Mouse (Mus musculus): Measurements from ENCODE around the gene Slc25a45. TPM values are rescaled to one million over a fixed set of nuclear protein-coding genes. Genes with fewer than 3 reads are reported as not detected.
"Not testable (repeated sequence)": the region's sequence is repeated elsewhere in the genome, so short reads cannot be mapped to it uniquely, and the experiment has no call there.

Gene Slc25a45
- polyA plus RNA-seq, 1 experiment, result 8.7 TPM

DNA sequence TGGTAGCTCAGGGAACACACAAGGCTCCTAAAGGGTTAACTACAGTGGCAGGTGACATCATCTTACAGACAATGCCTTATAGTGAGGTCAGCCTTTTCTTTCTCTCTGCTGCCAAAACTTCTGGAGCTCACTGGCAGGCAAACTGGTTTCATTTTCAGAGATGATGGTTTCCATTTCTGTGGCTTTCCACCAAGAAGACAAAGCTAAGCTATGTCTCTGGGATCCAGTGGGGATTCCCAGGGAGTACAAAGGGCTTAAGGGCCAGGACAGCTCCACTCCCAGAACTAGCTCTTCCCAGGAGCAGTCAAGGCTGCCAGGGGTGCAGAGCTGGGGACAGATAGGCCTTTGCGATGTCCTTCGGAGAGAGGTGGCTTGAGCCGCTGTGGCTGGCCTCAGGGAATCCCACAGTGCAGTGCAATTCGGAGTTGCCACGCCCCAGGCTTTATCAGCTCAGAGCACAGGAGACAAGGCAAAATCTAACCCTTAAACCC, 26.1 kb upstream of the Slc25a45 start:
- no peak for DNase-seq (ENCODE audit: extremely low spot score in 1 of 2, low spot score in 1 of 2)

DNA sequence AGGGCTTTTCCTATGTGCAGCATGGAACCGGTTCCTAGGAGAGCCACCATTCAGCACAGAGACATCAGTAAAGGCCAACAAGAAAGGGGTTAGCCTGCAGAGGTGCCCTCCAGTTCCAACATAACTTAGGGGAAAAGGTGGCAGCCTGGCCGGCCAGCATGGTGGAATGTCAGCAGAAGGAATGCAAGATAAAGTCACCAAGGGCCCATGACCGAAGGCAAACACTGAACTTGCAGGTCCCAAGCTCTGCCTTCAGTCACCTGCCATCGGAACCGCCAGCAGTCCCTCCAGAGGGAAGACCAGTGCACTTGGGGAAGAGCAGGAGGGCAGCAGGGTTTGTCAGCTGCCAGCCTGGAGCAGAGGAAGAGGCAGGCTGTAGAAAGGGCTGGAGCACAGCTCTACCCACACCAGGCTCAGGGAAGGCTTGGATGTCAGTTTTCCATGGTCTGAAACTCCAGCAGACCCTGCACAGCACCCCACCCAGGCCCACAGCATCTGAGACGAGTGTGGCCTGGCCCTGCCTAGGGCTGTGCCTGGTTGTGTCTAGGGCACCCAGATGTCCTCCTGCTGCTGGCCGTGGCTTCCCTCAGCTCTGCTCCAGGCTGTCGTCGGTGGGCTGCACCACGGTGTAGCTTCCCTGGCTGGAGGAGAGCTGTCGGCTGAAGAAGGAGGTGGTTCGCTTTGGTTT, 25.4 kb upstream of the Slc25a45 start:
- no peak for DNase-seq (ENCODE audit: extremely low spot score in 1 of 2, low spot score in 1 of 2)

DNA sequence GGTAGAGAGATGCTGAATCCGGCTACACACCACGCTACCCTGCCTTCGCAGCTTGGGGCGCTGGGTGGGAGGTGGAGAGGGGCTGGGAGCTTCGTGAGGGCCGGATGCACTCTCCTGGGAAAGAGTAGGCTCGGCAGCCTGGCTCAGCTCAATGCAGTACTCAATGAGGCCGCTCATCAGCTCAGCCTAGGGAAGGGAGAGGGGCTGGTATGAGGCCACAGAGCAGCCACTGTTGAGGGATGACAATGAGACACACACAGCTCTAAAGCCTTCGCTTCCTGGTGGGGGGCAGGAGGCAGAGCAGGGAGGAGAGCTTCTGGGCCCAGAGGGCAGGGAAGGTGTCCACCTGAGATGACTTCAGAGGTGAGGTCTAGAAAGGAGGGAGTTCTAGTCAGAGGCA, 21.0 kb upstream of the Slc25a45 start:
- no peak for DNase-seq (ENCODE audit: extremely low spot score in 1 of 2, low spot score in 1 of 2)

DNA sequence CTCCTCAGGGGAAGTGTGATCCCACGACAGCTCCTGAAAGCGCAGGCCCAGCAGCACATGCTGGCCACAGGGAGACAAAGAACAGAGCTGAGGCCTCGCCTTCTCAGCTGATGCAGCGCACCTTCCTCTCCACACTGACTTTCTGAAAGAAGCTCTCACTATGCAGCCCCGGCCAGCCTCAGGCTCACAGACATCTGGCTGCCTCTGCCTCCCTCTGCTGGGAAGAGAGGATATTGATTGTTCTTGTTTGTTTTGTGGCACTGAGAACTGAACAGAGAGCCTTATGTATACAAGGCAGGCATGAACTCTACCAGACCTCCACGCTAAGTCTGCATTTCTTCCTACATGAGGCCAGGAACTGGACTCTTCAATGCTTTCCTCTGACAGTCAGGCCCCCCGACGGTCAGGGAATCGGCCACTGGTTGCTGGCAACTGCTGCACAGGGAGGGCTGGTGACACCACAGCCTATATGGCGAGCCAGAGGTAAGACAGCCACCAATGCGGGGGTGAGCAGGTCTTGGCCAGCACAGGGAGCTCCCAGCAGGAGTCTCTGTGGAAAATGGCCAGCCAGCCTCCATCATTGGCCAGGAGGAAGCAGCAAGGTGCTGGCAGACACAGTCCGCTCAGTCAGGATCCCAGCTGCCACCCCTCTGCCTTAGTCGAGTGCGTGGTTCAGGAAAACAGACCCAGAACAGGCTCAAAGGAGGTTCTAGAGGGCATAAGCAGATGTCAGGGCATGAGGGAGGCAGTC, 15.1 kb upstream of the Slc25a45 start:
- no peak for DNase-seq (ENCODE audit: extremely low spot score in 1 of 2, low spot score in 1 of 2)

DNA sequence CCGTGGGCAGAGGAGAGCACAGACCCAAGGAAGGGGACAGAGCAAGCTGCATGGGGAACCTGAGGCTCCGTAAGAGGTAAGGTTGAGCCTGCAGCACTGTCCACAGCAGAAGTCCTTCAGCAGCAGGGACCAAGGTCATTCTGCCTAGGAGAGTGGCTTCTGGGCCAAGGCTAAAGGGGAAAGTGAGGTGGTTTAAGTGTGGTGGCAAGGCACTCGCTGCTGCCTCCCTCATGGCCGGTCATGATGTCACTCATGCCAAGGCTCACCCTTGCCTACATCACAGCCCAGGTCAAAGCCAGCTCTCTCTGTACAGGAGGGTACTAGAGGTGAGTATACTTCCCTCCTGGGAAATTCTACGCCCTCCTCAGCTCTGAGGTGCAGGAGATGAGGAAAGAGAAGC, 13.8 kb upstream of the Slc25a45 start:
- no peak for DNase-seq (ENCODE audit: extremely low spot score in 1 of 2, low spot score in 1 of 2)

DNA sequence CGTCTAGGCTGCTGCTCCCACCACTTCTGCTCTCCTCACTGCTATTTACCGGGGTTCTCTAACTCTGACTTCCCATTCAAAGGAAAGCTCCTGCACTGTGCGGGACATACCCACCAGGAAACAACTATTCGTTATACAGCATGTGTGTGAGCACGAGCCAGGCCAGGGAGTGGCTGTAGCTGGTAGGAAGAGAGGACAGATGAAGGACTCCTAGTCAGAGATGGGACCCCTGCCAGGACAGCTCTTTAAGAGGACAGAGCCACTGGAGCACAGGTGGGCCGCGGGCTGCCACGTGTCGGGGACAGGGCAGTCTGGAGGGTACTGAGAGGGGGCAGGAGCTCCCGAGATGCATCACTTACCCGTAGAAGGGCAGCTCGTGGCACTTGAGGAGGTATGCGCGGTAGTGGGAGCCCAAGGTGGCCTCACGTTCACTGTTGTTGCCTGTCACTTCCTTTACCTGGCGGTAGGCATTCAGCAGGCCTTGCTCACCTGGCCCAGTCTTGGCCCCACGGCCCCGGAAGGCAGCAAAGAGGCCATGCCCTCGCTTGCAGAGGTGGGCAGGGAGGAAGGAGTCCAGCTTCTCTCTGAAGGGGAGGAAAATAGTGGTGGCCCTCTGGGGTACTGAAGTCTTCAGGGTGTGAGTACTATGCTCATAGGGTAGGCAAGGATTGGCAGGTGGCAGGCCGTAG, 12.8 kb upstream of the Slc25a45 start:
- no peak for DNase-seq (ENCODE audit: extremely low spot score in 1 of 2, low spot score in 1 of 2)

DNA sequence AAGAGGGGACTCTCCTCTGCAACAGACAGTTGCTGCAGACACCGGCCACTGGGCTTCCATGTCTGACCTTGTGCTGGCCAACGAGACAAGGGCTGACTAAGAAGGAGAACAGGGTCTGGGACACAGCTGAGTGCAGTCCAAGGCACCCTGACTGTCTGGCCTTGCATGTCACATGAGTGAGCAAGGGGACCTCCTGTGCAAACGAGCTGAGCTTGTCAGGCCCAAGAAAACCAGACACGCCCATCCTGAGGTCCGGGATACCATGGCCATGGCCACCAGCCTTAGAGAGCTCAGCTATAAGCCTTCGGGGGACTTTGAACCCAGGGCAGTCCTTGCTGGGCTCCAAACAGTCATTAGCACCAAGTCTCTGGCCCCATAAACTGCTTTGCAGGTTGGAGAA, 9.5 kb upstream of the Slc25a45 start:
- DNase-seq (ENCODE audit: extremely low spot score in 1 of 2, low spot score in 1 of 2), result no peak

DNA sequence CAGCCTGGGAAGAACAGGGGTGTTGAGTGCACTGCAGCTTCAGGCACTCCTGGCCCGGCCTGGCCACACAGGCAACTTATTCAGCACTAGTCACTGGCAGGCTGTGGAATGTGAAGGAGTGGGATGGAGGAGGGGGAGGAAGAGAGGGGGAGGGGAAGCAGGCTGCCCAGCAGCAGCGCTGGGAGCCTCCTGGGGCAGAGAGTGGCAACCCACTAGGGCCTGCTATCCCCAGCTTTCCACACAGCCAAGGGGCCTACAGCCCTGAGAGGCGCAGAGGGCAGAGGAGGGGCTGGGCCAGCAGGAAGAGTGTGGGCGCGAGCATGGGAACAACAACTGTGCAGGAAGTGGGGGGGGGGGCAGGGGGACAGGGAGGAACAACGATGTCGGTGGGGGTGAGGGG, 6.3 kb upstream of the Slc25a45 start:
- no peak for DNase-seq (ENCODE audit: extremely low spot score in 1 of 2, low spot score in 1 of 2)

DNA sequence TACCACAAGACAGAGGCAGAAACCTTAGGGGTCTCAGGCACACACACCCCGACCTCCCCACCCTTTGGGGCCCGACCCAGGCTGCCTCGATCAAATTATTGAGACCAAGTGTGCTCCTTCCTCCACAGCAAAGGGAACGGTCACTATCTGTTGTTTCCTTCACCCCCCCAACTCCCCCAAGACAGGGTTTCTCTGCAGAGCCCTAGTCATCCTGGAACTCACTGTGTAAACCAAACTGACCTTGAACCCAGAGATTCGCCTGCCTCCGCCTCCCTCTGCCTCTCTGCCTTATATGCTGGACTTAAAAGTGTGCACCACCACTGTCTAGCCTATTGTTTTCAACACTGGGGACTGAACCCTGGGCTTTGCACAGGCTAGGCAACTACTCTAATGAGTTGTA, 5.9 kb upstream of the Slc25a45 start:
- DNase-seq (ENCODE audit: extremely low spot score in 1 of 2, low spot score in 1 of 2), result no peak

DNA sequence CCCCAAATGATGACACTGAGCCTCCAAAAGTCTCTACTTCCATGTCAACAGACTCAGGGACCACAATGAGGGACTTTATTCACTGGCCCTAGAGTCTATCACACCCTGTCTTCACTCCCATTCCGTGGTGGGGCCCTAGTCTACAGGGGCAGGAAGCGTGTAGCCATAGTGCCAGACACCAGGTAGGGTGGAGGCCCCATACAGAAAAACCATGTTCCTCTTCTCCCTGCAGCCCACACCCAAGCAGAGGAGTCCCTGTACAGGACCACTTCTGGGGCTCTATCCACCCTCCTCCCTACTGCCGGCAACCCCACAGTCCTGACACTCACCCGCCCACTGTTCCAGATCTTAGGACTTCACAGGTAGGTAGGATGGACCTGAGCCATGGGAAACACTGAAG, 5.1 kb upstream of the Slc25a45 start:
- DNase-seq (ENCODE audit: extremely low spot score in 1 of 2, low spot score in 1 of 2), result no peak

DNA sequence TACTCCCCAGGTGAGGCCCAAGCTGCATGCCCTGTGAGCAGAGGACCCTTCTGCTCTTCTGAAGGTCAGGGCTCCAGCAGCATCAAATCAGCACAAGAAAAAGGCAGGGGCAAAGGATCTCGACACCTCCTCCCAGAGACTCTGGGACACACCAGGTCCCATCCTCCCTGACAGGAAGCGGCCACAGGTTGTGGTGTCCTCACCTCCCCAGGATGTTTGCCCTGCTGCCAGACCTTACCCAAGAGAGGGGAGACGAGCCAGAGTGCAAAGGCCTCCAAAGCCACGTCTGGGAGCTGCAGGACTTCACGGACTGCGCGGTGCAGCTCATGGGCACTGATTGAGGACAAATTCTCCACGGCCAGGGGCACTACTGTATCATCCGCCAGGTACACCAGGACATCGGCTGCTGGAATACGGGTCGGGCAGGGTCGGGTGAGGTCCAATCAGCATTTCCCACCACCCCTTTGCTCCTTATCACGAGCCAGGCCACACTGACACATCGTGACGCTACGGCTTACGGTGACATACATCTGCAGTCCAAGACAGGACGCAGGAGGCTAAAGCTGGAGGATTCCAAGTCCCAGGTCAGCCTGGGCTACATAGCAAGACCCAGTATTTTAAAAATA, 4.6 kb upstream of the Slc25a45 start:
- no peak for DNase-seq (ENCODE audit: extremely low spot score in 1 of 2, low spot score in 1 of 2)

DNA sequence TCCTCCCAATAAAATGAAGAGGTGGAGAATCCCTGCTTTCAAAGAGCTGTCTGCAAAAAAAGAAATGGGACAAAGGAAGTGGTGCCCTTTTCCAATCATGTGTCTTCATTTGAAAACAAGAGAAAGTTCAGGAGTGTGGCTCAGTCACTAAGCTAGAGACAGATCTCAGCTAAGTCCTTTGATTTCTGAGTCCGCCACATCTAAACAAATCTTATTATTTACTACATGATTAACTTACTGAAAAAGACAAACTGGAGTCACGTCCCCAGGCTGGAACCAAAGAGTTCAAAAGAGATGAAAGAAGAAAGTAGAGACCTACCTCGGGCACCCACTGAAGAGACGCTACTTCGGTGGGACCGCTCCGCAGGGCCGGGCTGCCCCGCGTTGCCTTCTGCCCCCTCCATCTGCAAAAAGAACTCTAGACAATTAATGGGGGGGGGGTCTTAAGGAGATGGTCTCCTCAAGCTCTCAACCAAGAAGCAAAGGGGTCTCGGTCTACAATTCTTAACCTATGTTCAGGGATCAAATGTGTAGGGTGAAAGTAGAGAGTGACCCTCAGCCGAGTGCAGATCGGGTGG, 3.1 kb upstream of the Slc25a45 start:
- DNase-seq (ENCODE audit: extremely low spot score in 1 of 2, low spot score in 1 of 2), result no peak

DNA sequence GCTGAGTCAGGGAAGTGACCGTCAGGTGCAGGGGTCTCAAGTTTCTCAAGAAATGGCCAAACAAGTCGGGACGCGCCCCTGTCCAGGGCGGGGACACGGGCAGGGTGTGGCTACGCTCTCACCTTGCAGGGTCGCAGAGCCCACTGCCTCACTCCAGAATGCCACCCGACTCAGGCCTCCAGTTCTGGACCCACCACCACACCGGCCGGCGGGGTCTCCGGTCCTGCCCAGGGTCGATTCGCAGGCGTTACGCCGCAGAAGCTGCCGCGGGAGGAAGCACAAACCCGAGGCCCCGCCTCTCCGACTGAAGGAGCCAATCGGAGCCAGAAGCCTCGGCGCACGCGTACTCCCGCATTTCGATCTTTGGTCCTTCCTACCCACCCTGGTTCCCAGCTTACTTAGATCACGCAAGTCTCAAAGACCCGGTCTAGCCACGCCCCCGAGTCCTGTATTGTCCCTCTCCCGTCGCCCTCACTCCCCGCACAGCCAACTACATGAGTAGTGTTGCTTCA, 2.6 kb upstream of the Slc25a45 start, which contains the start of gene Frmd8:
TSS of gene Frmd8 (minus strand) at position 306 of the 512 bp plus-strand sequence.
- DNase-seq (ENCODE audit: extremely low spot score in 1 of 2, low spot score in 1 of 2), result peak; percentile 89 to 95

DNA sequence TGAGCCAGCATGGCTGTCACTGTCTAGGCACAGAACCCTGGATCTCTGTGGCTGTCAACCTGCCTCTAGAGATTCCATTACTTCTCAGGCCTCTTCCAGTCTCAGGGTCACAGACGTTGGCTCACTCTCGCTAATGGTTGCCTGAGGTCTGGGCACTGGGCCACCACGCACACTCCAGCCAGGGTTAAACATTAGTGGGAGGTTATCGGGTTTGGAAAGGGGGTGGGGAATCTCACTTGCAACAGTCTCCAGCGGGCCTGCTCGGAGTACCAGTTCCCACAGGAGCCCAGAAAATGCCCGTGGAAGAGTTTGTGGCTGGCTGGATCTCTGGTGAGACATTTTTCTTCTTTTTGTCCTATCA, 734 bp downstream of the Slc25a45 start:
- no peak for DNase-seq (ENCODE audit: extremely low spot score in 1 of 2, low spot score in 1 of 2)

DNA sequence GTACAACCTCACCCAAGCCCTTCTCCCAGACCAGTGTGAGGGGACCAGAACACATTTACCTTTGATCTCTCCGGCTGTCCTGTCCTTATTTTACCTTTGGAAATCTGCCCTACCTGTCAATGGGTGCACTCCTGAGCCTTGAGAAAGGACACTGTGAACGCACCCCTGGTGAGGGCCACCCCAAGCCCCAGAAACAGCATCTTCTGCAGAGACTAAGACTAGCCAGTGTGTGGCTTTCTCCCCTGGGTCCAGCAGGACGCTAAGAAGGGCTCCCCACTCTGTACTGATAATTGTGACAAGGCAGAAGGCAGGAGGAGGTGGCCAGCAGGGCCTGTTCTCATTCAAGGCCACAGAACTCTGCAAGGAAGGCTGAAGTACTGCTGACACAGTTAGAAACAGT, 1.3 kb downstream of the Slc25a45 start:
- DNase-seq (ENCODE audit: extremely low spot score in 1 of 2, low spot score in 1 of 2), result no peak

DNA sequence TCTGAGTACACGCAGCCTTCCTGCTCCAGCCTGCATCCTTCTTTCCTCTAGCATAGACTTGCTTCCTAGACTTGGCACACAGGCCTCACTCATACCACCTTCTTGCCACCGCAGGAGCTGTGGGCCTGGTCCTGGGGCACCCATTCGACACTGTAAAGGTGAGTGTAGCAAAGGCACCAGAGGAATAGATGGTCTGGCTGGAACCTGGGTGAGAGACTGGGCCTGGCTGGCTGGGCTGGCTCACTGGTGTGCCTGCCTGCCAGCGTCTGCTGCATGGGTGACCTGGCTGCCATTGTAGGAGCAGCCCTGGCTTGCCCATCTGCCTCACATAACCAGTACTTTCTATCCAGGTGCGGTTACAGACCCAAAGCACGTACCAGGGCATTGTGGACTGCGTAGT, 2.1 kb downstream of the Slc25a45 start:
- DNase-seq (ENCODE audit: extremely low spot score in 1 of 2, low spot score in 1 of 2), result no peak

DNA sequence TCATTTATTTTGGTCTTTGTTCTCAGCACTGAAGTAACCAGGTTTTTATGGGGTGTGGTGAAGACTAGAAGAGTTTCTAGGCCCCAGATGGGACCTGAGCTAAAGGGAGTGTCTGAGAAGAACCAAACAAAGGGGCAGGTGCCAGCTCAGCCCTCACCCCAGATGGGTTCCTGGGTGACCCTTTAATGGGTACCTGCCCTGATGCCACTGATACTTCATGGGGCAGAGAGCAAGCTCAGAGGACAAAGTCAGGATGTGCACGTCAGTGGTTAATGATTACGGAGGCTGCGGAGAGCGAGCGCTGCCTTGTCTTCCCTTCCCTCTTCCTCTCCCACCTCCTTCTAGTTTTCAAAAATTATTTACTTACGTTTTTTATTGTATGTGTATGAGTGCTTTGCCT, 3.5 kb downstream of the Slc25a45 start:
- no peak for DNase-seq (ENCODE audit: extremely low spot score in 1 of 2, low spot score in 1 of 2)

DNA sequence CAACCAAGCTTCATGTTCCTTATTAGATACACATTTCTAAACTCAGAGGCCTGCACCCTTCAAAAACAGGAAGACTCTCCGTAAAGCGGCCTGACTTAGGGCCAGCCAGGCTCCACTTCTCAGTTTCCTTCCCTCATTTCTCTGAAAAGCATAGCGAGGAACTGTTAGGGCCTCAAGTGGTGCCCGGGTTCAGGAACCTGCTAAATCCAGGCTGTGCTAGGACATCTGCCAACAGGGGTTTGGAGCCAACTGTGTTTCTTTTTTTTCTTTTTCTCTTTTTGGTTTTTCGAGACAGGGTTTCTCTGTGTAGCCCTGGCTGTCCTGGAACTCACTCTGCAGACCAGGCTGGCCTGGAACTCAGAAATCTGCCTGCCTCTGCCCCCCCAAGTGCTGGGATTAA, 4.5 kb downstream of the Slc25a45 start:
- not testable (repeated sequence) for DNase-seq (ENCODE audit: extremely low spot score in 1 of 2, low spot score in 1 of 2)

DNA sequence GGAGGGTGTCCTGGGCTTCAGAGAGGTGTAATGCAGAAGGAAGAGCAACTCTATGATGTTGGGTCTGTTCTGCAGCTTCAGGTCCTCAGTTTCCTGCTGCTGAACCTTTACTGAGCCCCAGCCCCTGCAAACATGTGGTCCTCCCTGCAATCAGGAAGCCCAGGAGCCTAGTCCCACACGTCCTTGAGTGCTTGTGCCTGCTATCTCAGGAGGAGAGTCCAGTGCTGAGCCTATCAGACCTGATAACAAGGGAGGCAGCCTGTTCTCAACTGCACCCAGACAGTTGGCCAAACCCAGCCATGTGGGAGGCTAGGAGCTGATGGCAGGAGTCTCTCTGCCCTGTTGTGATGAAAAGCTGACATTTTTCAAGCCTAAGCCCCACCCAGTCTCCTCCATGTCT, 6.3 kb downstream of the Slc25a45 start:
- no peak for DNase-seq (ENCODE audit: extremely low spot score in 1 of 2, low spot score in 1 of 2)

DNA sequence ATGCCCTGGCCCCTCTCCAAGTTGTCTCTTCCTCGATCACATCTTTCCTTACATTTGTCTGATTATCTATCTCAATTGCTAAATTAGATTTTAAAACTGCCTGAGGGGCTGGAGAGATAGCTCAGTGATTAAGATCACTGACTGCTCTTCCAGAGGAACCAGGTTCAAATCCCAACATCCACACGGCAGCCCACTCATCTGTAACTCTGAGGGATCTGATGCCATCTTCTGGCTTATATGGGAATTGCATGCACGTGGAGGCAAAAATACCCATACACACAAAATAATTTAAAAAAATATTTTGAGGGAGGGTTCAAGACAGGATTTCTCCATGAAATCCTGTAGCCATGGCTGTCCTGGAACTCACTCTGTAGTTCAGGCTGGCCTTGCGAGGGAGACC, 8.2 kb downstream of the Slc25a45 start:
- DNase-seq (ENCODE audit: extremely low spot score in 1 of 2, low spot score in 1 of 2), result no peak
